Mouse (Mus musculus) ES-E14 (cell line): ENCODE results near the gene Olfr283. TPM values are rescaled to one million over a fixed set of nuclear protein-coding genes. Genes with fewer than 3 reads are reported as not detected.

ENCODE experiments used
- DNase-seq: peaks from one replicate; pipeline ENCODE4 v3.0.0-alpha.2; 2013; ENCODE audit warnings: low read depth, low spot score
- H3K27ac ChIP-seq: 2 replicates; pipeline ENCODE4 v1.5.1; 2012; ENCODE audit warnings: low read depth, mild to moderate bottlenecking, low read length, moderate library complexity, mixed read lengths; ENCODE audit not compliant: poor library complexity, insufficient read depth, severe bottlenecking
- H3K36me3 ChIP-seq: 2 replicates; pipeline ENCODE4 v1.6.1; 2012; ENCODE audit warnings: mild to moderate bottlenecking, low read length, moderate library complexity, mixed read lengths; ENCODE audit not compliant: control insufficient read depth, poor library complexity, insufficient read depth, severe bottlenecking
- H3K4me1 ChIP-seq, 2 experiments: fragments of 150-350 bp in 1 of 2; sonication (generic) in 1 of 2; 2 replicates each; pipeline ENCODE4 v1.6.1; 2012; ENCODE audit warnings: low read length in 2 of 2, mild to moderate bottlenecking in 1 of 2, mixed read lengths in 1 of 2; ENCODE audit not compliant: control insufficient read depth in 2 of 2, insufficient read depth in 2 of 2, poor library complexity in 1 of 2
- H3K4me3 ChIP-seq, 2 experiments: fragments of 150-350 bp in 1 of 2; sonication (generic) in 1 of 2; 2 replicates each; pipeline ENCODE4 v1.5.1; 2012; ENCODE audit warnings: low read length in 2 of 2, low read depth in 1 of 2, mild to moderate bottlenecking in 1 of 2, mixed read lengths in 1 of 2; ENCODE audit not compliant: insufficient read depth in 1 of 2, poor library complexity in 1 of 2, severe bottlenecking in 1 of 2
- H3K9ac ChIP-seq: 2 replicates; pipeline ENCODE4 v1.6.1; 2012; ENCODE audit warnings: low read depth, mild to moderate bottlenecking, low read length, mixed read lengths; ENCODE audit not compliant: poor library complexity, insufficient read depth, severe bottlenecking
- H3K9me3 ChIP-seq: fragments of 150-350 bp; sonication (generic); 2 replicates; pipeline ENCODE4 v1.6.1; 2012; ENCODE audit warnings: low read depth, mild to moderate bottlenecking, low read length; ENCODE audit not compliant: control insufficient read depth, insufficient read depth
- CHD2 ChIP-seq: IDR thresholded peaks from 2 replicates; pipeline ENCODE4 v1.6.1; 2014; ENCODE audit warnings: mild to moderate bottlenecking, low read depth, low read length, inconsistent platforms
- HCFC1 ChIP-seq: IDR thresholded peaks from 2 replicates; pipeline ENCODE4 v1.6.1; 2012; ENCODE audit warnings: low read length, inconsistent platforms, borderline replicate concordance; ENCODE audit not compliant: insufficient read depth
- MAFK ChIP-seq: IDR thresholded peaks from 2 replicates; pipeline ENCODE4 v1.6.1; 2014; ENCODE audit warnings: mild to moderate bottlenecking, low read depth, low read length, inconsistent platforms; ENCODE audit not compliant: insufficient read depth
- ZC3H11A ChIP-seq: IDR thresholded peaks from 2 replicates; pipeline ENCODE4 v1.6.1; 2012; ENCODE audit warnings: low read depth, mild to moderate bottlenecking, inconsistent platforms, low read length, borderline replicate concordance
- ZNF384 ChIP-seq: IDR thresholded peaks from 2 replicates; pipeline ENCODE4 v1.6.1; 2012; ENCODE audit warnings: low read depth, low read length, inconsistent platforms
- in situ Hi-C, 2 experiments: fragments of 600-800 bp; cut with MboI; formaldehyde crosslinking; loops; one replicate each; pipeline ENCODE4 v1.15.1; 2025; ENCODE audit warnings: low sequenced_read_pairs in 2 of 2, inconsistent platforms in 1 of 2; ENCODE audit not compliant: unreplicated experiment in 2 of 2
- total RNA-seq: library from RNA; depleted of rRNA; stranded (reverse); fragments of 300-350 nt; gene quantifications from 2 replicates; pipeline ENCODE4 v1.2.3, GENCODE M21; 2012

Gene Olfr283
- total RNA-seq, 1 experiment: not detected

DNA sequence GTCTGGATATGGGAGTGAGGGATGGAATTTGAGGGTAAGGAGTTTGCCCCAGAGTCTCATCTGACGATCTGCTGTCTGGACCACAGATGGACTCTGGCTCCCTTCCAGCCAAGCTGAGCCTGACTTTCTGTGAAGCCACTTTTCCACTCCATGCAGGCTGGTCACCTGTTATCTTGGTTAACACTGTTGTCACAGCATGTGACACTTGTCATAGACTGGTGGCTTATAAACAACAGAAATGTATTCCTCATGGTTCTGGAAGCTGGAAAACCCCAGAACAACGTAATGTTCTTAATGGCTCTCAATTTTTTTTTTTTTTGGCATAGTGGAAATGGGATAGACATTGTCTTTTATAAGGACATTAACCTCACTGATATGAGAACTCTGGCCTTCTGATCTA, 28.9 kb upstream of the Olfr283 start:
- Histone ChIP-seq H3K27ac (no peak overlapping the region), H3K9me3 (no peaks in the 10 kb centered on the region), H3K4me3 (no peak overlapping the region), H3K4me1 (no peaks in the 10 kb centered on the region), H3K36me3 (no peaks in the 10 kb centered on the region), H3K9ac (no peak overlapping the region)
- TF ChIP-seq ZNF384: no peak
- no peak for TF ChIP-seq MAFK
- no peak for TF ChIP-seq CHD2
- no peak for TF ChIP-seq ZC3H11A
- no peak for TF ChIP-seq HCFC1
- in situ Hi-C loops: no loop called here
- no peak for DNase-seq

DNA sequence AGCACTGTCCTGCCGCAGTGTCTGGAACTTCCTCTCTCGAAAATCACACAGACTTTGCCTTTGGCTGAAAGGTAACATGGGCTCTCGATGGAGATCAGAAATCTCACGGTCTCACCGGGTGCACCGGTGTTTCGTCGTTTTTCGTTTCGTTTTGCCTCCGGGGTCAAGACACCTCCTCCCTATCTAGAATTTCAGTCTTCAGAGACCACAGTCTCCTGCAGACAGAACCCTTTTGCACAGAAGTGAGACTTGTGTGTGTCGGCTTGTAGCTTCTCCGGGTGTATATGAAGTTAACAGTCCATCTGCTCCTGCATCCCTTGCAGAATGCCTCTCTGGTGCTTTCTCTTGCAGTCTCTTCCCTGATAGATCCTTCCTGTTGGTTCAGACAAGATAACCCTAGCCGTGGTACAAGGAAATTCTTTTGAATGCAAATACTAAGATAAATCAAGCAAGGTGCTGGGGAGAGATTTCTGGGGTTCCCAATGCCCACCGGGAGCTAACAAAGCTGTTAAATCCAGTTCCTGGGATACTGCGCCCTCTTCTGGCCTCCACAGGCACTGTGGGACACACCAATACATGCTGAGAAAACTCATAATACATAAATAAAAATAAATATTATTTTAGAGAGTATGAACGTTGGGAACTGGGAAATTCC, 27.8 kb upstream of the Olfr283 start:
- no peaks in the 10 kb centered on the region for H3K4me1 ChIP-seq
- in situ Hi-C loops: no loop called here
- no peak overlapping the region for H3K27ac ChIP-seq
- TF ChIP-seq MAFK (no peak), CHD2 (no peak), ZC3H11A (no peak), ZNF384 (no peak)
- no peak overlapping the region for H3K4me3 ChIP-seq
- no peak overlapping the region for H3K9ac ChIP-seq
- H3K36me3 ChIP-seq: no peaks in the 10 kb centered on the region
- H3K9me3 ChIP-seq: no peaks in the 10 kb centered on the region
- DNase-seq: no peak

- Histone ChIP-seq H3K36me3 (no peaks in the 10 kb centered on the region), H3K9me3 (no peaks in the 10 kb centered on the region), H3K4me1 (no peaks in the 10 kb centered on the region), H3K9ac (no peak overlapping the region), H3K27ac (no peak overlapping the region), H3K4me3 (no peak overlapping the region)
- in situ Hi-C loops: no loop called here
- no peak for DNase-seq
- TF ChIP-seq CHD2 (no peak), ZNF384 (no peak), ZC3H11A (no peak), HCFC1 (no peak), MAFK (no peak)
Measured at GRCm38 (mm10) chr15:98402356-98402755, 21.6 kb upstream of the Olfr283 start.

GRCm38 (mm10) chr15:98397136-98397535, 16.4 kb upstream of the Olfr283 start:
- no peak for DNase-seq
- H3K27ac ChIP-seq: no peak overlapping the region
- no peak for TF ChIP-seq CHD2
- no peak for TF ChIP-seq HCFC1
- no peak for TF ChIP-seq ZC3H11A
- no peak for TF ChIP-seq ZNF384
- no peak for TF ChIP-seq MAFK
- no peak overlapping the region for H3K9ac ChIP-seq
- no peaks in the 10 kb centered on the region for H3K4me1 ChIP-seq
- H3K4me3 ChIP-seq: no peak overlapping the region
- no peaks in the 10 kb centered on the region for H3K9me3 ChIP-seq
- in situ Hi-C loops: no loop called here
- no peaks in the 10 kb centered on the region for H3K36me3 ChIP-seq

GRCm38 (mm10) chr15:98391903-98392187, 11.1 kb upstream of the Olfr283 start:
- no peaks in the 10 kb centered on the region for H3K4me1 ChIP-seq
- TF ChIP-seq ZC3H11A (no peak), MAFK (no peak), HCFC1 (no peak), CHD2 (no peak), ZNF384 (no peak)
- H3K9ac ChIP-seq: no peak overlapping the region
- H3K4me3 ChIP-seq: no peak overlapping the region
- DNase-seq: no peak
- H3K36me3 ChIP-seq: no peaks in the 10 kb centered on the region
- in situ Hi-C loops: no loop called here
- no peaks in the 10 kb centered on the region for H3K9me3 ChIP-seq
- H3K27ac ChIP-seq: no peak overlapping the region
